Mouse (Mus musculus) limb, embryonic 12.5 days (tissue): Measurements from ENCODE around the gene Atxn1. TPM values are rescaled to one million over a fixed set of nuclear protein-coding genes. Genes with fewer than 3 reads are reported as not detected.

Source experiments
- ATAC-seq: fragments of 200-750 bp; cut with Nextera tagmentation; 2 replicates; pipeline ENCODE4 v1.8.0; 2017; ENCODE audit warnings: low read depth, moderate TSS enrichment; ENCODE audit not compliant: insufficient number of reproducible peaks, insufficient read depth, low FRiP score, low TSS enrichment
- H3K27ac ChIP-seq: fragments of 300-500 bp; sonication (generic); 2 replicates; pipeline ENCODE4 v1.5.1; 2016; ENCODE audit warnings: mild to moderate bottlenecking, moderate library complexity
- H3K27me3 ChIP-seq: fragments of 300-500 bp; sonication (generic); 2 replicates; pipeline ENCODE4 v1.6.1; 2016; ENCODE audit warnings: mild to moderate bottlenecking, moderate library complexity
- H3K36me3 ChIP-seq: fragments of 300-500 bp; sonication (generic); 2 replicates; pipeline ENCODE4 v1.6.1; 2016; ENCODE audit warnings: mild to moderate bottlenecking, moderate library complexity
- H3K4me1 ChIP-seq: fragments of 300-500 bp; sonication (generic); replicated peaks from 2 replicates; pipeline ENCODE4 v1.6.1; 2016
- H3K4me2 ChIP-seq: fragments of 300-500 bp; sonication (generic); 2 replicates; pipeline ENCODE4 v1.6.1; 2016; ENCODE audit warnings: mild to moderate bottlenecking, moderate library complexity
- H3K4me3 ChIP-seq: fragments of 300-500 bp; sonication (generic); replicated peaks from 2 replicates; pipeline ENCODE4 v1.5.1; 2016; ENCODE audit warnings: mild to moderate bottlenecking
- H3K9ac ChIP-seq: fragments of 300-500 bp; sonication (generic); replicated peaks from 2 replicates; pipeline ENCODE4 v1.6.1; 2016; ENCODE audit warnings: mild to moderate bottlenecking, moderate library complexity
- H3K9me3 ChIP-seq: fragments of 300-500 bp; sonication (generic); 2 replicates; pipeline ENCODE4 v1.6.1; 2016; ENCODE audit warnings: mild to moderate bottlenecking, moderate library complexity
- WGBS: fragments of 180-500 bp; shearing (Covaris S2); methylation state at CpG from one replicate; pipeline ENCODE4 v1.1.7; 2016; 5-methylcytosine and 5-hydroxymethylcytosine counted together
- polyA plus RNA-seq: library from polyadenylated mRNA; unstranded; fragments of >200 nt; fragmentation: Nextera tagmentation; extraction: Ambion mirVana; gene quantifications from 2 replicates; pipeline ENCODE4 v1.2.1, GENCODE M21; 2016

The Atxn1 gene
- polyA plus RNA-seq, 1 experiment from 2014 or later: 2.5 TPM

DNA sequence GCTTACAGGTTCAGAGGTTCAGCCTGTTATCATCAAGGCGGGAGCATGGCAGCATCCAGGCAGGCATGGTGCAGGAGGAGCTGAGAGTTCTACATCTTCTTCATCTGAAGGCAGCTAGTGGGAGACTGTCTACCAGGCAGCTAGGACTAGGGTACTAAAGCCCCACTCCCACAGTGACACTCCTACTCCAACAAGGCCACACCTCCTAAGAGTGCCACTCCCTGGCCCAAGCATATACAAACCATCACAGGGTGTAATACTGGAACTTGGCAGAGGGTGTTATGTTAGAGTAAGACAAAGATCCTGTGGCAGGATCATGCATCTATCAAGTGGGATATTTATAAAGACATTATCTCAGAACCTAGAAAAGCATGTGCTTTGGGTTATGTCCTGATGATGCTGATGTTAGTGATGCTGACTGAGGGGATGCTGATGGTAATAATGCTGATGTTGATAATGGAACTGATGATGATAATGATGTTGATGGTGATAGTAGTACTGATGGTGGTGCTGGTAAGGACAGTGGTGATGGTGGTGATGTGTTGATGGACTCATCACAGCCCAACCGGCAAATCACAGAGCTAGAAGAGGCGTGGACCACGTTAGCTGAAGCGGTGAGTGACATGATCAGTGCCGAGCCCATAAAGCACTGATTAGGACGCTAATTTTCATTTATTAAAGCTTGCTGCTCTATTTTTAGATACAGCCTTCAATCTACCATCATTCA, 142.9 kb downstream of the Atxn1 start:
- Histone ChIP-seq H3K9ac (no peak overlapping the region), H3K36me3 (peaks cover 7% of the 10 kb centered on the region; the same call in 1 of the 2 replicates), H3K4me1 (peaks cover 9% of the 10 kb centered on the region; the same call in 1 of the 2 replicates), H3K27ac (no peak overlapping the region), H3K4me2 (no peak overlapping the region), H3K9me3 (no peaks in the 10 kb centered on the region), H3K4me3 (no peak overlapping the region), H3K27me3 (no peaks in the 10 kb centered on the region)
- 92% methylated on average over 7 of the region's 7 CpGs for WGBS
- no peak for ATAC-seq

DNA sequence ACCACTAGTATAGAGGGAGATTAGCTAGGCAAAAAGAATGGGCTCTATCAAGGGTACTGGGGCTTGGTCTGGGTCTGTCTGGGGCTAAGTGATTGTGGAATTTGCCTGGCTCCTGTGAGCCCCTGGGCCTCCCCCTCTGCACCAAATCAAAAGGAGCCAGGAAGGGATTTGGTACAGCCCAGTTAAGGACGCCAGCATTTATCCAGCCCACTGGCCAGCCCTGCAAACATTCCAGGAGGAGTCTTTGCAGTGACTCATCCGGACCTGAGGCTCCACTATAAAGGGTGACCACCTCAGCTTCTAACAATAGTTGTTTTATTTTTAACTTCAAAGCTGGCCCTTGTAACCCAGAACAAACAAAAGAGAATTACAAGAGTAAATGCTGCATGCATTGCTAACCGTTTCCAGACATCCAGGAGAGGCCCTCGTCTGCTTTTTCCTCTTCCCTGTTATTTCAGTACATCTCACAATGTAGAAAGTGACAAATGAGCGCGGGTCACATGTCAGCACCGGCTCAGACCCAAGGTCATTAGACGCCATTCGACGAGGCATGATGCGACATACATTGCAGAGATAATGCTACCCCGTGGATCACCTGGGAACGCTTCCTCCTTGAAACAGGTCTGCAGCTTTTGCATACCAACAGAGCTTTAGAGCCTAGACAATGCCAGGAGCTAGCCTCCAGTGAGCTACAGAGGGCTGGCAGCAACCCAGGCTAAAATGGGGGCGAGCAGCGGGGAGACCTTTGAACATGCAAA, 144.2 kb downstream of the Atxn1 start:
- Histone ChIP-seq H3K4me3 (no peak overlapping the region), H3K4me2 (no peak overlapping the region), H3K9ac (no peak overlapping the region), H3K36me3 (peaks cover 4% of the 10 kb centered on the region; the same call in 1 of the 2 replicates), H3K27ac (no peak overlapping the region), H3K27me3 (no peaks in the 10 kb centered on the region), H3K4me1 (peaks cover 9% of the 10 kb centered on the region; the same call in 1 of the 2 replicates), H3K9me3 (no peaks in the 10 kb centered on the region)
- no peak for ATAC-seq
- 49% methylated on average over 15 of the region's 15 CpGs for WGBS

GRCm38 (mm10) chr13:45816670-45817069, 148.1 kb downstream of the Atxn1 start:
- no peak overlapping the region for H3K9ac ChIP-seq
- no peak overlapping the region for H3K4me3 ChIP-seq
- no peaks in the 10 kb centered on the region for H3K9me3 ChIP-seq
- 43% methylated on average over 1 of the region's 1 CpGs for WGBS
- no peak overlapping the region for H3K27ac ChIP-seq
- peaks cover 9% of the 10 kb centered on the region; the same call in 1 of the 2 replicates for H3K4me1 ChIP-seq
- ATAC-seq: no peak
- H3K4me2 ChIP-seq: no peak overlapping the region
- peaks cover 2% of the 10 kb centered on the region; the same call in 1 of the 2 replicates for H3K36me3 ChIP-seq
- H3K27me3 ChIP-seq: no peaks in the 10 kb centered on the region

DNA sequence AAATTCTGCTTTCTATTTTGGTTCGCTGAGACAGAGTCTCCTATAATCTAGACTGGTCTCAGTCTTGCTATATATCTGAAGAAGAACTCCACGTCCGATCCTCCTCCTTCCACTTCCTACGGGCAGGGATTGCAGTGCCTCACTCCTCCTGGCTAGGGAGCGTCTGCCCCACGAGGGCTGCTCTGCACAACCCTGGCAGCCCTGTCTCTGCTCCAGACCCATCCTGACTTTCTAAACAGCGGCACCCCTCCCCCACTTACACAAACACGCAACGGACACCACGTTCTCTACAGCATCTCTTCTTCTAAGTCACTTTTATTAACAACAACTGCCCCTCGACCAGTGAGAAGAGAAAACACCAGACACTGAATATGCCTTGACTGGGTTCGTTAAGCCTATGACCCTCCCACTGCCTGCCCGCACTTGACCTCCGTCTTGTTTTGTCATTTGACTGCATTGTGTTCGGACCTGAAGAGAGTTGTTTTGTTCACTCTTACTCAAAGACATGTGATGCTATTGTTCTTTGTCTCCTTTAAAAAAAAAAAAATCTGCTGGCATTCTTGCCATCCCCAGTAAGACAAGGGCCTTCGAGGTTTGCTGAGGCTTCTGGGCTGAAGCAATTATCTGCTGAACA, 154.9 kb downstream of the Atxn1 start:
- Histone ChIP-seq H3K4me3 (no peak overlapping the region), H3K4me2 (no peak overlapping the region), H3K27ac (peak overlapping the region; percentile 23; the same call in 1 of the 2 replicates), H3K4me1 (peaks cover 26% of the 10 kb centered on the region), H3K27me3 (no peaks in the 10 kb centered on the region), H3K9ac (no peak overlapping the region), H3K9me3 (no peaks in the 10 kb centered on the region), H3K36me3 (no peaks in the 10 kb centered on the region)
- 60% methylated on average over 16 of the region's 16 CpGs for WGBS
- ATAC-seq: no peak

DNA sequence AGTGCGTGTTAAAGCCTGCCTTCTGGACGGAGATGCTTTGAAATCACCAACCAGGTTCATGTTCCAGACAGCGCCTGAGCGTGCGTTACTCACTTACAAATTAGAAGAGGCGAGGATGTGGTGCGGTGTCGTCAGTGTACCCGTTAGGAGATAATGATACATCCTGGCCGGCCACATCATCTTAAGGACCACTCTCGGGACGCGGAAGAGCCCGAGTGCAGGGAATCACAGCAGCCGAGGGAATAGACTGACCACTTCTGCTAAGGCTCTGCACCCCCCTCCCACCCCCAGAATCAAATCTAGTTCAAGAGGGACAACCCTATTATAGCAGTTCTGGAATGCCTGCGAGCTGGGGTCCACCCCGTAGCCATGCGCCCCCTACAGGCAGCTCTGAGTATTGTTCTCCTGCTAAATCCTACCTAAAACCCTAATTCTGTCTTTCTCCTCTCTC, 157.2 kb downstream of the Atxn1 start:
- 57% methylated on average over 18 of the region's 18 CpGs for WGBS
- no peak overlapping the region for H3K4me3 ChIP-seq

GRCm38 (mm10) chr13:45806600-45807525, 157.9 kb downstream of the Atxn1 start:
- Histone ChIP-seq H3K4me1 (peaks cover 26% of the 10 kb centered on the region), H3K4me3 (no peak overlapping the region), H3K27ac (no peak overlapping the region), H3K27me3 (no peaks in the 10 kb centered on the region), H3K4me2 (no peak overlapping the region), H3K36me3 (no peaks in the 10 kb centered on the region), H3K9ac (no peak overlapping the region), H3K9me3 (no peaks in the 10 kb centered on the region)
- ATAC-seq: no peak
- 66% methylated on average over 18 of the region's 18 CpGs for WGBS

More for the DNA sequence above, 157.2 kb downstream of the Atxn1 start:
- Histone ChIP-seq H3K9me3 (no peaks in the 10 kb centered on the region), H3K9ac (no peak overlapping the region), H3K4me1 (peaks cover 26% of the 10 kb centered on the region), H3K27me3 (no peaks in the 10 kb centered on the region), H3K36me3 (no peaks in the 10 kb centered on the region), H3K27ac (no peak overlapping the region), H3K4me2 (peak overlapping the region; percentile 37)
- ATAC-seq: no peak

GRCm38 (mm10) chr13:45805915-45806599, 158.8 kb downstream of the Atxn1 start:
- WGBS: 61% methylated on average over 9 of the region's 9 CpGs
- Histone ChIP-seq H3K9ac (no peak overlapping the region), H3K9me3 (no peaks in the 10 kb centered on the region), H3K4me2 (no peak overlapping the region), H3K4me3 (no peak overlapping the region), H3K27me3 (no peaks in the 10 kb centered on the region), H3K27ac (no peak overlapping the region), H3K4me1 (peaks cover 25% of the 10 kb centered on the region), H3K36me3 (no peaks in the 10 kb centered on the region)
- no peak for ATAC-seq

DNA sequence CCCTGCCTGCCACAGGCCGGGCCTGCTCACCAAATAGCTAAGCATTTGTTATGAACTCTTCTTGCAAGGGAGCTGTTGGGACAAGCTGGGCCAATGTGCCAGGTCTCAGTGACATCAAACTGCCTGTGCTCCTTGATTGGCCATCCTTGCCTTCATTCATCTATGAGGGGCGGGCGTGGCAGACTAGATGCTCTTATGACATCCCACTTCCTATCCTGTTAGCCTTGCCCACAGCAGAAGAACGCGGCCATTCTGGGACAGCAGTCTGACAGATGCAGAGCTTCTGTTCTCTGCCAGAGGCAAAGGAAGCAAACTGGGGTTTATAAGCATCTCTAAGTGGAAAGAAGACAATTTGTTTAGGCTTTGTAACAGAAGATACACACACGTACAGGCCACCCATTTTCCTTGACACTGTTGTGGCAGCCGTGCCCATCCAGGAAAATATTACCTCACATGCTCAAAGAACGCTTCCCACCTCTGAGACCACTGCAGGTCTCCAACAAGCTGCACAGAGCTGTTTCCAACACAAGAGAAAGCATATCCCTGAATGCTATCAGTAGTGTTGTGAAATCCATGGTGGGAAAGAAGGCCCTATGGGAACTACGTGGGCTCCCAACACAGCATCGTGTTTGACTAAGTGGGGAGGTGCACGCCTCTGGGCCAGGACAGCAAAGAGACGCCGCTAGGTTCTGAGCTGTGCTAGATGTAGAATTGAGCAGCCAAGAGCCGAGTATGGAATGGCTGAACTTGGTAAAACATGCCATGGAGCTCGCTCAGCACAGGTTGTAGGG, 162.0 kb downstream of the Atxn1 start:
- Histone ChIP-seq H3K4me1 (peaks cover 9% of the 10 kb centered on the region; the same call in 1 of the 2 replicates), H3K4me3 (no peak overlapping the region), H3K9ac (no peak overlapping the region), H3K27me3 (no peaks in the 10 kb centered on the region), H3K4me2 (no peak overlapping the region), H3K27ac (no peak overlapping the region), H3K36me3 (no peaks in the 10 kb centered on the region), H3K9me3 (no peaks in the 10 kb centered on the region)
- 88% methylated on average over 15 of the region's 15 CpGs for WGBS
- no peak for ATAC-seq

GRCm38 (mm10) chr13:45798248-45798647, 166.6 kb downstream of the Atxn1 start:
- Histone ChIP-seq H3K4me3 (no peak overlapping the region), H3K9me3 (no peaks in the 10 kb centered on the region), H3K36me3 (peaks cover 7% of the 10 kb centered on the region), H3K4me1 (no peaks in the 10 kb centered on the region), H3K4me2 (no peak overlapping the region), H3K27me3 (no peaks in the 10 kb centered on the region), H3K27ac (no peak overlapping the region), H3K9ac (no peak overlapping the region)
- WGBS: 95% methylated on average over 4 of the region's 4 CpGs
- ATAC-seq: no peak
